Mouse (Mus musculus): Measurements from ENCODE around the gene Efna4. TPM values are rescaled to one million over a fixed set of nuclear protein-coding genes. Genes with fewer than 3 reads are reported as not detected.

The Efna4 gene
- polyA plus RNA-seq, 1 experiment from 2014 or later = 24.7 TPM

- peak overlapping the region; percentile 24 for H3K27ac ChIP-seq (ENCODE audit: low read length)
- ATAC-seq (ENCODE audit: low read depth) = peak; percentile 9; the same call in 1 of the 2 replicates
- no peak overlapping the region for H3K9ac ChIP-seq (ENCODE audit: low read length)
- no peaks in the 10 kb centered on the region for H3K27me3 ChIP-seq (ENCODE audit: control insufficient read depth, insufficient read depth, low read depth, low read length)
- no peak overlapping the region for H3K4me3 ChIP-seq (ENCODE audit: low read length)
- peaks cover 34% of the 10 kb centered on the region for H3K4me1 ChIP-seq (replicated peaks; ENCODE audit: control insufficient read depth, insufficient read depth, low read length)
- H3K36me3 ChIP-seq (ENCODE audit: control insufficient read depth, insufficient read depth, low read length) = peaks cover 2% of the 10 kb centered on the region
- WGBS = 24% methylated on average over 8 of the region's 8 CpGs
- peak overlapping the region; percentile 79; the same call in 1 of the 2 replicates for H3K4me2 ChIP-seq (ENCODE audit: low read depth, low read length)
- H3K9me3 ChIP-seq (ENCODE audit: control insufficient read depth, low read length) = no peaks in the 10 kb centered on the region
Observed at GRCm38 (mm10) chr3:89339416-89339815, 1.6 kb upstream of the Efna4 start.

GRCm38 (mm10) chr3:89337062-89337720 lies 637 bp downstream of the Efna4 start:
- Histone ChIP-seq H3K36me3 (ENCODE audit: control insufficient read depth, insufficient read depth, low read length) (peaks cover 9% of the 10 kb centered on the region), H3K4me2 (ENCODE audit: low read depth, low read length) (peak overlapping the region; percentile 79), H3K27ac (ENCODE audit: low read length) (peak overlapping the region; percentile 90), H3K27me3 (ENCODE audit: control insufficient read depth, insufficient read depth, low read depth, low read length) (no peaks in the 10 kb centered on the region), H3K9me3 (ENCODE audit: control insufficient read depth, low read length) (no peaks in the 10 kb centered on the region), H3K9ac (ENCODE audit: low read length) (peak overlapping the region; percentile 97), H3K4me3 (ENCODE audit: low read length) (peak overlapping the region; percentile 79), H3K4me1 (replicated peaks; ENCODE audit: control insufficient read depth, insufficient read depth, low read length) (peaks cover 39% of the 10 kb centered on the region)
- WGBS = 2% methylated on average over 19 of the region's 21 CpGs
- no peak; the same call in 1 of the 2 replicates for ATAC-seq (ENCODE audit: low read depth)

GRCm38 (mm10) chr3:89336529-89336928 lies 1.3 kb downstream of the Efna4 start:
- Histone ChIP-seq H3K9me3 (ENCODE audit: control insufficient read depth, low read length) (no peaks in the 10 kb centered on the region), H3K27me3 (ENCODE audit: control insufficient read depth, insufficient read depth, low read depth, low read length) (no peaks in the 10 kb centered on the region), H3K4me2 (ENCODE audit: low read depth, low read length) (peak overlapping the region; percentile 79), H3K27ac (ENCODE audit: low read length) (no peak overlapping the region), H3K4me3 (ENCODE audit: low read length) (peak overlapping the region; percentile 79), H3K36me3 (ENCODE audit: control insufficient read depth, insufficient read depth, low read length) (peaks cover 9% of the 10 kb centered on the region), H3K4me1 (replicated peaks; ENCODE audit: control insufficient read depth, insufficient read depth, low read length) (peaks cover 39% of the 10 kb centered on the region), H3K9ac (ENCODE audit: low read length) (peak overlapping the region; percentile 97)
- ATAC-seq (ENCODE audit: low read depth) = no peak
- WGBS = 13% methylated on average over 6 of the region's 6 CpGs

DNA sequence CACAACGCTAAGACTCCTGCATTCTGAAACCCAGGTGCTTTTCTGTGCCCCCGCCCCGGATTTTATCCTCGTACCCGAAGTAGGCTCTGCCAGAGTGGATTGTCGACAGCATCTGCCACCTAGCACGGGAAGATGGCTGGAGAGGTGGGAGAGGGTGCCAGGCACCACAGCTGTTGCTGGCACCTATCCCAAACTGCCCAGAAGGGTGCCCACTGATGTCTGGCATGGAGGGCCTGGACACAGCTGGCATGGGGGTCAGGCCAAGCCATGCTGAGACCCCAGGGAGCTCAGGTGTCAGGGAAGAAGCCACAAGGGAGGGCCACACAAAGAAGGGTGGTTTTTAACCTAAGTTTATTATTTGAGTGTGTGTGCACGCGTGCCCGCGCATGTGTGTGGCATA lies 4.8 kb downstream of the Efna4 start:
- no peaks in the 10 kb centered on the region for H3K9me3 ChIP-seq (ENCODE audit: control insufficient read depth, low read length)
- no peak for ATAC-seq (ENCODE audit: low read depth)
- H3K4me1 ChIP-seq (replicated peaks; ENCODE audit: control insufficient read depth, insufficient read depth, low read length) = peaks cover 17% of the 10 kb centered on the region

GRCm38 (mm10) chr3:89332476-89332875 lies 5.4 kb downstream of the Efna4 start:
- no peaks in the 10 kb centered on the region for H3K9me3 ChIP-seq (ENCODE audit: control insufficient read depth, low read length)
- no peak overlapping the region for H3K9ac ChIP-seq (ENCODE audit: low read length)
- no peak overlapping the region for H3K4me3 ChIP-seq (ENCODE audit: low read length)
- 34% methylated on average over 12 of the region's 12 CpGs for WGBS
- H3K36me3 ChIP-seq (ENCODE audit: control insufficient read depth, insufficient read depth, low read length) = peaks cover 9% of the 10 kb centered on the region
- no peak for ATAC-seq (ENCODE audit: low read depth)
- H3K4me1 ChIP-seq (replicated peaks; ENCODE audit: control insufficient read depth, insufficient read depth, low read length) = peaks cover 21% of the 10 kb centered on the region
- no peak overlapping the region for H3K4me2 ChIP-seq (ENCODE audit: low read depth, low read length)
- H3K27me3 ChIP-seq (ENCODE audit: control insufficient read depth, insufficient read depth, low read depth, low read length) = no peaks in the 10 kb centered on the region
- no peak overlapping the region for H3K27ac ChIP-seq (ENCODE audit: low read length)

More for the DNA sequence above, 4.8 kb downstream of the Efna4 start:
- Histone ChIP-seq H3K4me2 (ENCODE audit: low read depth, low read length) (no peak overlapping the region), H3K36me3 (ENCODE audit: control insufficient read depth, insufficient read depth, low read length) (peaks cover 9% of the 10 kb centered on the region), H3K4me3 (ENCODE audit: low read length) (no peak overlapping the region), H3K27me3 (ENCODE audit: control insufficient read depth, insufficient read depth, low read depth, low read length) (no peaks in the 10 kb centered on the region), H3K27ac (ENCODE audit: low read length) (no peak overlapping the region), H3K9ac (ENCODE audit: low read length) (no peak overlapping the region)
- 51% methylated on average over 11 of the region's 11 CpGs for WGBS

- Histone ChIP-seq H3K9ac (ENCODE audit: low read length) (no peak overlapping the region), H3K4me1 (replicated peaks; ENCODE audit: control insufficient read depth, insufficient read depth, low read length) (peaks cover 21% of the 10 kb centered on the region), H3K4me2 (ENCODE audit: low read depth, low read length) (no peak overlapping the region), H3K36me3 (ENCODE audit: control insufficient read depth, insufficient read depth, low read length) (peaks cover 9% of the 10 kb centered on the region), H3K27ac (ENCODE audit: low read length) (no peak overlapping the region), H3K4me3 (ENCODE audit: low read length) (no peak overlapping the region), H3K9me3 (ENCODE audit: control insufficient read depth, low read length) (no peaks in the 10 kb centered on the region), H3K27me3 (ENCODE audit: control insufficient read depth, insufficient read depth, low read depth, low read length) (no peaks in the 10 kb centered on the region)
- no peak for ATAC-seq (ENCODE audit: low read depth)
- WGBS = 42% methylated on average over 10 of the region's 10 CpGs
Observed at GRCm38 (mm10) chr3:89332013-89332412, 5.8 kb downstream of the Efna4 start.

DNA sequence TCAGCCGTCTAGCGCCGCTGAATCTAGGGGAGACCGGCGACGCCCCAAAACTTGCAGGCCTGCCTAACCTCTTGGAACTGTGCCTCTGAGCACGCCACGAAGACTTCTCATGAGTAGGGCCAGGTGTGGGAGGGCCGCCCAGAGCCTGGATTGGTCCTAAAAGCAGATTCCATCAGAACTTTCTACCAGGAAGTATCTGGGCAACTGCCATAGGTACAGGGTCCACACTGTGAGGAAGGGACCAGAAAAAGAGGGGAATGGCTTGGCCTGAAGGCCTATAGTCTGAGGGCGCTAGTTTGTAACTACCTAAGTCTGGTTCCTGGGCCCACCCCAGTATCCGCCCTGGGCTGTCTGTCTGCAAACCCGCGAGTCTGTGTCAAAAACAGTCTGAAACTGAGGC lies 6.3 kb downstream of the Efna4 start:
- peaks cover 9% of the 10 kb centered on the region for H3K36me3 ChIP-seq (ENCODE audit: control insufficient read depth, insufficient read depth, low read length)
- no peak overlapping the region for H3K27ac ChIP-seq (ENCODE audit: low read length)
- no peak overlapping the region for H3K4me2 ChIP-seq (ENCODE audit: low read depth, low read length)
- no peak overlapping the region for H3K9ac ChIP-seq (ENCODE audit: low read length)
- no peak overlapping the region for H3K4me3 ChIP-seq (ENCODE audit: low read length)
- no peak for ATAC-seq (ENCODE audit: low read depth)
- H3K9me3 ChIP-seq (ENCODE audit: control insufficient read depth, low read length) = no peaks in the 10 kb centered on the region
- H3K27me3 ChIP-seq (ENCODE audit: control insufficient read depth, insufficient read depth, low read depth, low read length) = no peaks in the 10 kb centered on the region
- WGBS = 67% methylated on average over 13 of the region's 13 CpGs
- H3K4me1 ChIP-seq (replicated peaks; ENCODE audit: control insufficient read depth, insufficient read depth, low read length) = peaks cover 18% of the 10 kb centered on the region

DNA sequence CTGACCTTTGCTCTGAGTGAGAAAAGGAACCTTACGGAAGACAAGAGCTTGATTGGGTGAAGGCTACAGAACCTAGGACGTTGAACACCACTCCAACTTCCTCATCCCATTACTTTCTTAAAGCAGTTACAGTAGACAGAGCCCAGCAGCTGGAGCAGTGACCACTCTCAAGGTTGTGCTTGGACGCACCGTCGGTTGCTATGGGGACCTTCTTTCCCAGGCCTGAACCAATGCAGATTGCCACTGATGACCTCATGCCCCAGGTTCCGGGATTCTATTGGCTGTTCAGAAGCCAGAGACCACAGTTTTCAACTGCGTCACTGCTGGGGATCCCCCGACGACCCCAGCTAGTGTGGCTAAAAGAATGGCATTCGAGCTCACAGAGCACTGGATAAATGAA lies 6.9 kb downstream of the Efna4 start:
- WGBS = 26% methylated on average over 10 of the region's 10 CpGs
- no peak for ATAC-seq (ENCODE audit: low read depth)
- no peak overlapping the region for H3K27ac ChIP-seq (ENCODE audit: low read length)

GRCm38 (mm10) chr3:89330346-89330745 lies 7.5 kb downstream of the Efna4 start:
- no peaks in the 10 kb centered on the region for H3K27me3 ChIP-seq (ENCODE audit: control insufficient read depth, insufficient read depth, low read depth, low read length)

More for the DNA sequence above, 6.9 kb downstream of the Efna4 start:
- Histone ChIP-seq H3K27me3 (ENCODE audit: control insufficient read depth, insufficient read depth, low read depth, low read length) (no peaks in the 10 kb centered on the region), H3K4me3 (ENCODE audit: low read length) (no peak overlapping the region), H3K4me1 (replicated peaks; ENCODE audit: control insufficient read depth, insufficient read depth, low read length) (peaks cover 11% of the 10 kb centered on the region), H3K9me3 (ENCODE audit: control insufficient read depth, low read length) (no peaks in the 10 kb centered on the region), H3K9ac (ENCODE audit: low read length) (no peak overlapping the region), H3K4me2 (ENCODE audit: low read depth, low read length) (no peak overlapping the region), H3K36me3 (ENCODE audit: control insufficient read depth, insufficient read depth, low read length) (peaks cover 9% of the 10 kb centered on the region)

More at GRCm38 (mm10) chr3:89330346-89330745, 7.5 kb downstream of the Efna4 start:
- Histone ChIP-seq H3K27ac (ENCODE audit: low read length) (no peak overlapping the region), H3K4me1 (replicated peaks; ENCODE audit: control insufficient read depth, insufficient read depth, low read length) (peaks cover 10% of the 10 kb centered on the region), H3K4me3 (ENCODE audit: low read length) (no peak overlapping the region), H3K9me3 (ENCODE audit: control insufficient read depth, low read length) (no peaks in the 10 kb centered on the region), H3K36me3 (ENCODE audit: control insufficient read depth, insufficient read depth, low read length) (peaks cover 9% of the 10 kb centered on the region), H3K4me2 (ENCODE audit: low read depth, low read length) (no peak overlapping the region), H3K9ac (ENCODE audit: low read length) (no peak overlapping the region)
- ATAC-seq (ENCODE audit: low read depth) = no peak
- WGBS = 47% methylated on average over 3 of the region's 3 CpGs

All from lung, embryonic 16.5 days (tissue).